Mouse (Mus musculus): ENCODE results near the gene Gm20388.

DNA sequence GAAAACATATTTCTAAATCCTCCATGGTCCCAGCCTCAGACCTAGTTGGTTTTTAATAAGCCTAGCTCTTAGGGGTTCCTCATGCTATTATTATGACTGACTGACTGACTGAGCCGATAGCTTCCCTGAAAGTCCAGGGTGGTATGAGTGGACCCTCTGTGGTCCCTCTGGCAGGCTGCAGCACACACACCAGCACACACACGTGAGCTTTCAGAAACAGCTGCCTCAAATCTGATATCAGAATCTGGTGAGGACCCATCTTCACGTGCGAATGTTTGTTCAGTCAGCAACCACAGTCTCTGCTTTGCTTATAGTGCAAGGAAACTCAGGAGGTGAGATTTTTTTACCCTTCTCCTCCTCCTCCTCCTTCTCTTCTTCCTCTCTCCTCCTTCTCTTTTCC is 54.2 kb downstream of the Gm20388 start:
- TF ChIP-seq CTCF (IDR thresholded peaks at IDR 0.05; ENCODE audit: low read depth) (no peak), EP300 (optimal IDR thresholded peaks at IDR 0.05) (no peak)
